Mouse (Mus musculus) megakaryocyte, embryonic 14.5 days (primary cell): ENCODE measurements around the gene Zfp740.

ENCODE experiments used
- FLI1 ChIP-seq: IDR thresholded peaks from 2 replicates; pipeline ENCODE4 v1.6.1; 2012; ENCODE audit warnings: low read length, inconsistent platforms, mixed read lengths
- GATA1 ChIP-seq: IDR thresholded peaks from 3 replicates; pipeline ENCODE4 v1.6.1; 2012; ENCODE audit warnings: mixed read lengths, low read length, inconsistent platforms, borderline replicate concordance

- TF ChIP-seq FLI1 = no peak
- TF ChIP-seq GATA1 = no peak
These were observed 14.3 kb downstream of the Zfp740 start for GRCm38 (mm10) chr15:102217325-102217724.
